Mouse (Mus musculus) kidney, adult 2 months (tissue): ENCODE data around the gene Sufu. TPM values are rescaled to one million over a fixed set of nuclear protein-coding genes. Genes with fewer than 3 reads are reported as not detected.
A peak's percentile ranks its signal among the peaks of the same experiment; 100 is the strongest.

Source experiments
- DNase-seq: peaks from one replicate; pipeline ENCODE4 v3.0.0; 2021
- H3K27ac ChIP-seq: fragments of 200-500 bp; 2 replicates; pipeline ENCODE4 v1.5.1; 2012; ENCODE audit warnings: low read depth, low read length, control low read depth, inconsistent platforms; ENCODE audit not compliant: insufficient read depth
- H3K27me3 ChIP-seq: fragments of 200-500 bp; replicated peaks from 2 replicates; pipeline ENCODE4 v1.6.1; 2012; ENCODE audit warnings: mild to moderate bottlenecking, moderate library complexity, low read length, inconsistent platforms; ENCODE audit not compliant: control insufficient read depth, insufficient read depth
- H3K36me3 ChIP-seq: fragments of 200-500 bp; 2 replicates; pipeline ENCODE4 v1.6.1; 2012; ENCODE audit warnings: mild to moderate bottlenecking, moderate library complexity, low read length, inconsistent platforms; ENCODE audit not compliant: control insufficient read depth, insufficient read depth
- H3K4me1 ChIP-seq: fragments of 200-500 bp; 2 replicates; pipeline ENCODE4 v1.6.1; 2011; ENCODE audit warnings: low read length; ENCODE audit not compliant: control insufficient read depth, insufficient read depth
- H3K4me3 ChIP-seq: fragments of 200-500 bp; 2 replicates; pipeline ENCODE4 v1.5.1; 2011; ENCODE audit warnings: mild to moderate bottlenecking, low read depth, low read length, control low read depth; ENCODE audit not compliant: insufficient read depth
- CTCF ChIP-seq: fragments of 200-500 bp; conservative IDR thresholded peaks from 2 replicates; pipeline ENCODE4 v1.5.1; 2011; ENCODE audit warnings: low read depth, mild to moderate bottlenecking, control low read depth, low read length, moderate library complexity, mixed read lengths; ENCODE audit not compliant: insufficient read depth, insufficient read length
- POLR2A ChIP-seq: fragments of 200-500 bp; IDR thresholded peaks from one replicate; pipeline ENCODE4 v1.6.1; 2011; ENCODE audit warnings: low read depth, low read length, control low read depth
- WGBS: fragments of 180-500 bp; shearing (Covaris S2); methylation state at CpG from one replicate; pipeline ENCODE4 v1.1.7; 2018; 5-methylcytosine and 5-hydroxymethylcytosine counted together
- polyA plus RNA-seq: library from polyadenylated mRNA; depleted of rRNA; stranded (reverse); fragments of >200 nt; gene quantifications from 2 replicates; pipeline ENCODE4 v1.2.3, GENCODE M21; 2012; rRNA removed

Gene Sufu
- polyA plus RNA-seq, 1 experiment: 38.2 TPM

DNA sequence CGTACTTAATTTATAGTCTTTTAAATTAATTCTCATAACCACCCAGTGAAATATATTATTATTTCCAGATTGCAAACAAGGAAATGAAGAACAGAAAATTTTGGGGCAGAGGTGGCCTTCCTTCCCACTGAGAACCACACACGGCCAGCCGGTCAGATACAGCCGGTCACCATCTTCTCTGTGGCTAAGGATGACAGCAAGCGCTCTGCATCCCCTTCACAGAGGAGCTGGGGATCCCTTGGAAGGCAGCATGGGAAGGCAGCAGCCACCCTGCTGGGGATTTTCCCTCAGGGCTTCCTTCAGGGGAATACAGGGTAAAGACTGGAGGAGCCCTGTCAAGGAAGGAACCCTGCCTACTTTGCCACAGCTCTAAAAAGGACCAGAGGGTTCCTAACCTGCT lies 136.8 kb downstream of the Sufu start:
- 88% methylated on average over 5 of the region's 5 CpGs for WGBS
- Histone ChIP-seq H3K27me3 (no peaks in the 10 kb centered on the region), H3K4me3 (no peak overlapping the region), H3K36me3 (no peaks in the 10 kb centered on the region), H3K4me1 (peaks cover 33% of the 10 kb centered on the region), H3K27ac (no peak overlapping the region)
- TF ChIP-seq CTCF (no peak), POLR2A (no peak)
- no peak for DNase-seq

DNA sequence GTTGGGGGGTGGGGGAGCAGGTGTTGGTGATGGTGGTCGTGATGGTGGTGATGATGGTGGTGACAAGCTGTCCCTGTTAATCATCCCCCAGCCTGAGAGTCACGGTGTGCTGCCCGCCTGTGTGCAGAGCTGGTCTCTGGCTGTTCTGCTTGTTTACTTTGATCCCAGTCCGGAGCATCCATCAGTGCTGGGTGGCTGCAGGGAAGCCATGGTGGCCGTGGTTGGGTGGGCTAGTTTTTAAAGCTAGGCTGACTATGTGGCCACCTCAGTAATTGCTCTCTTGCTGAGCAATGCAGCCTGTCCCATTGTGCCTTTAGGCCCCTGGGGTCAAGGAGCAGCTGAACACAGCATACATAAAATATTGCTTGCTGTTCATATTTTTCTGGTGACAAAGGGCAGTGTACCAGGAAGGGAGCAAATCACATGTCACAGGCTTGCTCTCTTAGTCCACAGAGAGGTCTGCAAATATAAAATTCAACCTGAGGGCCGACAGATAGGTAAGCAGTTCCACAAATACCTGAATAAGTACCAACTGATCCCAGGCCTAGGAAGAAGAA lies 137.9 kb downstream of the Sufu start:
- no peak for DNase-seq
- Histone ChIP-seq H3K36me3 (no peaks in the 10 kb centered on the region), H3K27ac (no peak overlapping the region), H3K4me1 (peaks cover 27% of the 10 kb centered on the region), H3K4me3 (no peak overlapping the region), H3K27me3 (no peaks in the 10 kb centered on the region)
- TF ChIP-seq POLR2A (no peak), CTCF (no peak)
- WGBS: 51% methylated on average over 6 of the region's 6 CpGs

DNA sequence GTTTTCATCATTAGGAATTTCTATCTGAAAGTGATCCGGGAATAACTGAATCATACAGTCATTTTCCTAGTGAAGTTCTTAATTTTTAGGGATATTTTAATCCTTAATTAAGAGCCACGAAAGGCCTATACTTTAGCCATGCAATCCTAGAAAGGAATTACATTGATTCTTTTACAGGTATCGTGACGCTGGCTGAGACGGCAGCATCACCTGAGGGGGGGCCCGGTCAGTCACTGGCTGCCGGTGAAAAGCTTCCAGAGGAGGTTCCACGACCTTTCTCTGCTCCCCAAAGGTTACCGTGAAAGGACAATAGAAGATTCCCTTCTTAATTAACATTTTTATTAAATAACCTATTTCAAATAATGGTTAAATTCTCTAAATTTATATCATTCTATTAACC lies 140.7 kb downstream of the Sufu start:
- Histone ChIP-seq H3K27me3 (no peaks in the 10 kb centered on the region), H3K4me3 (no peak overlapping the region), H3K4me1 (peaks cover 2% of the 10 kb centered on the region; the same call in 1 of the 2 replicates), H3K36me3 (peaks cover 5% of the 10 kb centered on the region), H3K27ac (no peak overlapping the region)
- TF ChIP-seq POLR2A (no peak), CTCF (no peak)
- WGBS: 92% methylated on average over 9 of the region's 9 CpGs
- DNase-seq: no peak

DNA sequence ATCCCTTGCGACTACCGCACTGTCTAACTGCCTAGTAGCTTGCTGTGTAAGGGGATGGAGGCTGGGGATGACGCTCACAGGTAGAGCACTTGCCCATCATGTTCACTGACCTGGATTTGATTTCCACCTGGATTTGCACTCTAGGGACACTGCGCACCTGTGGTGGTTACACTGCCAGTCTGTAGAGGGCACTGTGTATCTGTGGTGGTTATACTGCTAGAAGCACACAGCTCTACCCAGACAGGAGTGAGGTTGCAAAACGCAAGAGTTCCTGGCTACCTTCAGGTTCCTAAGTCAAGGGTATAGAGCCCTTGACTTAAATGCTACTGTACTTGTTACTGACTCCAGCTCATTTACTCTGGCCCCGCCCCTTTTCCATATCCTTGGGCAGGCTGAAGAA lies 141.5 kb downstream of the Sufu start:
- Histone ChIP-seq H3K36me3 (peaks cover 5% of the 10 kb centered on the region), H3K27ac (no peak overlapping the region)

More for the DNA sequence above, 141.5 kb downstream of the Sufu start:
- DNase-seq: no peak
- H3K4me1 ChIP-seq: no peaks in the 10 kb centered on the region
- WGBS: 73% methylated on average over 6 of the region's 6 CpGs
- no peaks in the 10 kb centered on the region for H3K27me3 ChIP-seq
- H3K4me3 ChIP-seq: no peak overlapping the region
- TF ChIP-seq POLR2A: no peak
- TF ChIP-seq CTCF: peak; percentile 63

Other genes starting within 250 kb of the Sufu start
- gene Pitx3, start 248.6 kb upstream of the Sufu start, polyA plus RNA-seq: 0.05 TPM in 1 of 2 replicates, not detected in the other
- 60.8 and 64.7 TPM in 2 replicates for gene Gbf1, start 244.4 kb upstream of the Sufu start, polyA plus RNA-seq
- gene Nfkb2, start 92.6 kb upstream of the Sufu start, polyA plus RNA-seq: 21.6 and 25.4 TPM in 2 replicates
- 1.9 and 2.7 TPM in 2 replicates for gene Psd, start 69.7 kb upstream of the Sufu start, polyA plus RNA-seq
- gene Fbxl15, start 68.7 kb upstream of the Sufu start, polyA plus RNA-seq: 26.1 and 35.8 TPM in 2 replicates
- 69.8 and 72.0 TPM in 2 replicates for gene Cuedc2, start 58.2 kb upstream of the Sufu start, polyA plus RNA-seq
- 34.7 and 43.8 TPM in 2 replicates for gene Mfsd13a, start 55.8 kb upstream of the Sufu start, polyA plus RNA-seq
- gene 2310034G01Rik, start 46.6 kb upstream of the Sufu start, polyA plus RNA-seq: 1.5 and 1.6 TPM in 2 replicates
- 73.8 and 80.4 TPM in 2 replicates for gene Actr1a, start 1.1 kb upstream of the Sufu start, polyA plus RNA-seq
- 41.3 and 43.6 TPM in 2 replicates for gene Trim8, start 104.8 kb downstream of the Sufu start, polyA plus RNA-seq
- gene Arl3, start 176.3 kb downstream of the Sufu start, polyA plus RNA-seq: 52.5 and 62.8 TPM in 2 replicates
- gene Sfxn2, start 176.5 kb downstream of the Sufu start, polyA plus RNA-seq: 18.9 and 23.0 TPM in 2 replicates
- gene Wbp1l, start 202.2 kb downstream of the Sufu start, polyA plus RNA-seq: 60.1 and 60.3 TPM in 2 replicates